Mouse (Mus musculus): ENCODE data around the gene Riox1. TPM values are rescaled to one million over a fixed set of nuclear protein-coding genes. Genes with fewer than 3 reads are reported as not detected.

Riox1 gene
- total RNA-seq, 2 experiments from 2014 or later, result 13.5 to 16.7 TPM

- peak; percentile 49 for ATAC-seq (replicated peaks; ENCODE audit: poor library complexity)
These were observed 1.4 kb upstream of the Riox1 start for GRCm38 (mm10) chr12:83949043-83949442.

- ATAC-seq (replicated peaks; ENCODE audit: poor library complexity), result peak; percentile 40
These were observed 474 bp upstream of the Riox1 start for GRCm38 (mm10) chr12:83949776-83950492.

GRCm38 (mm10) chr12:83950840-83951701 lies 663 bp downstream of the Riox1 start:
- peak; percentile 16 for ATAC-seq (replicated peaks; ENCODE audit: poor library complexity)

DNA sequence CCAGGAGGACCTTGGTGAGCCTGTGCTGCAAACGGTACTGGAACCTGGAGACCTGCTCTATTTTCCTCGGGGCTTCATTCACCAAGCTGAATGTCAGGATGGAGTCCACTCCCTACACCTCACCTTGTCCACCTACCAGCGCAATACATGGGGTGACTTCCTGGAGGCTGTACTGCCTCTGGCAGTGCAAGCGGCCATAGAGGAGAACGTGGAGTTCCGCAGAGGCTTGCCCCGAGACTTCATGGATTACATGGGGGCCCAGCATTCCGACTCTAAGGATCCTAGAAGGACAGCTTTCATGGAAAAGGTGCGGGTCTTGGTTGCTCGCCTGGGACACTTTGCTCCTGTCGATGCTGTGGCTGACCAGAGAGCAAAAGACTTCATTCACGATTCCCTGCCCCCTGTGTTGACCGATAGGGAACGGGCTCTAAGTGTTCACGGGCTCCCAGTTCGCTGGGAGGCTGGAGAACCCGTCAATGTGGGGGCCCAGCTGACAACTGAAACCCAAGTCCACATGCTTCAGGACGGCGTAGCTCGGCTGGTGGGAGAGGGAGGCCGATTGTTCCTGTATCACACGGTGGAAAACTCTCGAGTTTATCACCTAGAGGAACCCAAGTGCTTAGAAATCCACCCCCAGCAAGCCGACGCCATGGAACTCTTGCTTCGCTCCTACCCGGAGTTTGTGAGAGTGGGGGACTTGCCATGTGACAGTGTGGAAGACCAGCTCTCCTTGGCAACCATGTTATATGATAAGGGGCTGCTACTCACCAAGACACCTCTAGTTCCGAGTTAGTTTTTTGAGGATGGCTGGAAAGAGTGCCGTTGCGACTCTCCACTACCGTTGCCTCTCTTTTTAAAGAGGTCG lies 1.5 kb downstream of the Riox1 start:
- ATAC-seq (replicated peaks; ENCODE audit: poor library complexity), result no peak

DNA sequence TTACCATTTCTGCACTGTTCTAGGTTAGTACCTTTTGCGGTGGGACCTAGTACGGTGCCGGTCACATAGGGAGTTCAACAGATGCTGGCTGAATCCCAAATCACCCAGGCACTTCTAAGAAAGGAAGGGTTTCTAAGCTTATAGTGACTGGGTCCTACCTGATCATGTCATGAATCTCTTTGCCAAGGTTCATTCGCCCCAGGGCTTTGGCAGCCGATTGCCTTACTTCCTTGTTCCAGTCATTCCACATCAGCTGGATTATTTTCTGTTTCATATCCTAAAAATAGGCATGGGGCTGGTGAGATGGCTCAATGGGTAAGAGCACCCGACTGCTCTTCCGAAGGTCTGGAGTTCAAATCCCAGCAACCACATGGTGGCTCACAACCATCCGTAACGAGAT lies 7.9 kb downstream of the Riox1 start:
- ATAC-seq (replicated peaks; ENCODE audit: poor library complexity), result no peak

DNA sequence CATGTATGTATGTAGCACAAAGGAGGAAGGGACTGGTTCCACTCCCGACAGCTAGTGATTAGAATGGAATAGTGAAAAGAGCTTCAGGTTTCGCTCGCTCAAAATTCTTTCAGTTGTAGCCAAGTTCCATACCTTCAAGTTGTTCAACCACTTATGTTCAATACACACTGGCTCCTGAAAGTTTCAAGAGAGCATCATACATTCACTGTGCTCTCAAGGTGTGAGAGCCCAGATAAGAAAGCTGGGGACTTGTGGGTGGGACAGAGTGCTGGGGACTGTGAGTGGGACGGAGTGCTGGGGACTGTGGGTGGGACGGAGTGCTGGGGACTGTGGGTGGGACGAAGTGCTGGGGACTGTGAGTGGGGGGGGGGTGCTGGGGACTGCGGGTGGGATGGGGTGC lies 14.8 kb downstream of the Riox1 start:
- ATAC-seq (replicated peaks; ENCODE audit: poor library complexity), result no peak

DNA sequence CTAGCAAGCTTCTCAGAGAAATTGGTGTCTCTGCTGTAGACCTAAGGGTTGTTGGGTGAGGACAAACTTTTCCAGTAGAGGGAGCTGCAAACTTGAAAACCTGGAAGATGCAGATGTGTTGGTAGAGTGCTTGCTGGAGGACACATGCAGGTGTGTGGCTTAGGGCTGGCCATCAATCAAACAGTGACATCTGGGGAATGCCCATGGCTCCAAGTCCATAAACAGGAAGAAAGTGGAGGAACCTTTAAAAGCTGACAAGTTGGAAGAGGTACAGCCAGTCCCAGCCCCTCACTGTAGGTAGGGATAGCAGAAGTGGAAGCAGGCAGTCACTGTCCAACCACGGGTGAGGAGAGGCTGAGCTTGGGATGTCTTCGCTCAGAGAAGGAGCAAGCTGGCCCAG lies 21.7 kb downstream of the Riox1 start:
- peak; percentile 81 for ATAC-seq (replicated peaks; ENCODE audit: poor library complexity)

DNA sequence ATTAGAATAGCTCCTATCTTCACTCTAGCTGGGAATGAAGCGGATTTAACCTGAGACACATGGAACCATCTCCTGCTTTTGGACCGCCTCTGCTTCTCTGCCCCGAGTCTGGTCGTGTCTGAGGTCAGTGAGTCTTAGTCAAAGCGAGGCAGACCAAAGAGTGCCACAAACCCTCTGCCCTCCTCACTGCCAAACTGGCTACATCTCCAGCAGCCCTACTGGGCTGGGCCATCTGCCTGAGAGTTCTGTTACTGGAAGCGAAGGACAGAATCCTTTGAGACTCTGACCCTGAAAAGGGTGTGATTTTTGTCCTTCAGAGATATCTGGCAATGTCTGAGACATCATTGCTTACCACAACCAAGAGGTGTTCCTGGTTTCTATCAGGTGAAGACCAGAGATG lies 28.5 kb downstream of the Riox1 start:
- ATAC-seq (replicated peaks; ENCODE audit: poor library complexity), result no peak

DNA sequence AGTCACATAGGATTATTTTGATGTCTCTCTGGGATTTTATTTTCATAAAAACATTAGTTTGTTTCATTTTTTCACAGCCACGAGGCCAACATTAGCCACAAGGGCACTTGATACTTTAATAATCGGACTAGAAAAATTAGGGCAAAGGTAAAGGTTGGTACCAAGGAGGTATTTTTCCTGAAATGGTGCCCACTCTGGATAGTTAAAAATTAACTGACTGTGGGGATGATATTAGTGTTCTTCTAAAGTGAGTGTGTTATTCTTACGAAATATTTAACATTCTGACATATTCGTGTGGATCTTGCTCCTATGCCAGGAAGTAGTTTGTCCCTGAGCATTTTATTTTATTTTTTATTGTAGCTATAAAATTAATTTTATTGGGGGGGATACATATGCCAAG lies 31.2 kb downstream of the Riox1 start:
- ATAC-seq (replicated peaks; ENCODE audit: poor library complexity), result no peak

DNA sequence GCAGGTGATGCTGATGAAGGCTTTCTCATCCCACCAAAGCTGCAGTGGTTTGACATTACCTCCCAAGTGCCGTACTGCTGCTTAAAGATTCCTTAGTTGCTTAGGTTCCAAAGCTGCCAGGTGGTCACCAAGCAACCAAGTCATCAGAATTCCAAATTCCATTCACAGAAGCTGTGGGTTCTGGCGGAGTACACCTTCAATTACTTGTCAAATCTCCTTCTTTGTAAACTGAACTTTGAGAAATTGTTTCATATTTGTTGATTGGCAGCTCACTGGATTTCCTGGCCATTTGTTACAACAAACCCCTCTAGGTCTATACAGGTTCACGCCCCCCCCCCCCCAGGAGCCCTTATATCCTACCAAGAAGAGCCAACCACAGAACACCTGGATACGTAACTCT lies 34.3 kb downstream of the Riox1 start, which contains the start of gene Heatr4:
Heatr4 (minus strand) TSS at position 101 of the 400 bp plus-strand sequence.
- no peak for ATAC-seq (replicated peaks; ENCODE audit: poor library complexity)

- ATAC-seq (replicated peaks; ENCODE audit: poor library complexity), result no peak
These were observed 36.8 kb downstream of the Riox1 start for GRCm38 (mm10) chr12:83987242-83987582.

GRCm38 (mm10) chr12:83987583-83988441 lies 37.4 kb downstream of the Riox1 start, which contains the start of gene Acot2:
Gene Acot2 (plus strand): TSS chr12:83987861.
- peak; percentile 94 for ATAC-seq (replicated peaks; ENCODE audit: poor library complexity)

DNA sequence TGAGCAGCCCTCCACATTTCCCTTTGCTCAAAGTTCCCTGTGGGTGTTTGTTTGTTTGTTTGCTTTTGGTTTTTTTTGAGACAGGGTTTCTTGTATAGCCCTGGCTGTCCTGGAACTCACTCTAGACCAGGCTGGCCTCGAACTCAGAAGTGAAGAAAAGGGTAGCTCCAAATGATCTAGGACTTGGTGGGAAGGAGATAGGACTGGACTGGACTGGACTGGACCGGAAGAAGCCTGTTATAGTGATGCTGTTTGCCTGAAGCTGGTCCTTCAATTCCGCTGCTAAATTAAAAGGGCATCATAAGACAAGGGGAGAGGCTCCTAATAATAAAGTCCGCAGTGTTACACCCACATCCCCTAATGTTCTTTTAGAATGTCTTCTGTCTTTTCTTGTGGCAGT lies 38.1 kb downstream of the Riox1 start:
- ATAC-seq (replicated peaks; ENCODE audit: poor library complexity), result no peak

- ATAC-seq (replicated peaks; ENCODE audit: poor library complexity), result no peak
These were observed 39.0 kb downstream of the Riox1 start for GRCm38 (mm10) chr12:83989378-83989777.

DNA sequence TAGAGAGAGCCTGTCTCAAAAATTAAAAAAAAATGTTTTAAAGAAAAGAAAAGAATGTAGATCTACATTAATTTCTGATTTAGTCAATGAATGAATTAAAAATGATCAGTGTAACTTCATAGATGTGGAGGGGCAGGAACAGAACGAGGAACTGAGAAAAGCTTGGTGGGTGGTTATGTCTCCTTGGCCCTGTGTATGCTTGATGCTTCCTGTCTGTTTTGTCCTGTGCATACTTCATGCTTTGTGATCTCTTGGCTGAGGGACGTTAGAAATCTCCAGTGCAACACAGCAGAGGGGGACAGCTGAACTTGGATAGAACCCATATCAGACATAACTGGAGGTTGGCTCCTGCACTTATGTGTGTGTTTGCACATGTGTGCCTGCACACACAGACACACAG lies 46.8 kb downstream of the Riox1 start:
- no peak for ATAC-seq (replicated peaks; ENCODE audit: poor library complexity)

DNA sequence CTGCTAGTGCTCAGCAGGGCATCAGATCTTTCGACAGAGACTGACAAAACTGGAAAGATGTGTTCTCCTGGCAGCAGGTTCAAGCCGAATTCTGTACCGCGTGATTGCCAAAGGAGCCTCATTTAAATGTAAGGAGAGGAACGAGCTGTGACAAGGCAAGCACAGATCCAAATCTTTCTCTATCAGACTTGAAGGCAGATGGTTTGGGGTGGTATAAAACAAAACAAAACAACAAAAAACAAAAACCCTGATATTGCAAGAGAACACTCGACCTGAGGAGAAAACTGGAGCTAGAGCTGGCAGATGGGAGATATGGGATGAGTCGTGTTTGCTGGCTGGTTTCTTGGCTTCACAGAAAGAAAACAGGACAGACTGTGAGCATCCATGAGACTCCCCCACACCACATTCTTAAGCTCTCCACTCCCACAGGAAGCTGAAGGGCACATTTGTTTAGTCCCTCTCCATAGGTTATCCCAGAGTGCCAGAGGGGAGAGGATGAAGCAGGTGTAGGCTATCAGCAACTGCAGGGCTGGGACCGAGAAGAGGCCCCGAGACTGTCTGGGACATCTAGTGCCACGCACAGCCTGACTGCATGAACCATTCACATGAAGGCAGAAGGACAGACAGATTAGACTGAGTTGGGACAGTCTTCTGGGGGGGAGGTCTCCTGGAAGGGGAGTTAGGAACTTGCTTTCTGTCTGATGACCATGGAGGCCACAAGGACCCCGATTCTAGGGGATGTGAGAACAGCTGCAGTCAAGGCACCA lies 48.1 kb downstream of the Riox1 start:
- peak; percentile 43; the same call in 1 of the 2 replicates for ATAC-seq (replicated peaks; ENCODE audit: poor library complexity)

- peak; percentile 64 for ATAC-seq (replicated peaks; ENCODE audit: poor library complexity)
These were observed 48.8 kb downstream of the Riox1 start for GRCm38 (mm10) chr12:83999237-83999636.

DNA sequence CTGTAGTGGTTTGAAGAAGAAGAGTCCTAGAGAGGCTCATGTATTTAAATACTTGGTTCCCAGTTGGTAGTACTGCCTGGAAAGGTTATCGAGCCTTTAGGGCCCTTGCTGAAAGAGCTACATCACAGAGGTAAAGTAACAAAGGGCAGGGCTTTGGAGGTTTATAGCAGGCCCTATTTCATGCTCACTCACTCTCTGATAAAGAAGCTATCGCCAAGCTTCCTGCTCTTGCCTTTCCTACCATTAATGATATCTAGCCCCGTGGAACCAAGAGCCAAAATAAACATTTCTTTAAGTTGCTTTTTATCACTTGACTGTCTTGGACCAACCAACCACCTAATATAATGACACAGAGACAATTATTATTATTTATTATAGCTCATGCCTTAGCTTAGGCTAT lies 50.0 kb downstream of the Riox1 start:
- ATAC-seq (replicated peaks; ENCODE audit: poor library complexity), result no peak

All from megakaryocyte progenitor cell, adult 5-6 weeks (primary cell).